Comparison of ENCODE assay signal across 16 mouse cellular contexts in genomic region chr9:62551531-62551930, GRCm38 (mm10).
"Had no signal": no experiment of that assay in that cellular context is flagged by ENCODE, and none has a peak within 500 bp of the region (broad histone marks: within the 10 kb centered on the region; RNA-seq: fewer than 3 reads in every experiment).

No protein-coding gene starts in this region.

- H3K9me3 ChIP-seq: liver, embryonic 13.5 days; midbrain, embryonic 13.5 days; stomach, embryonic 15.5 days had no signal

- H3K9ac ChIP-seq: liver, embryonic 13.5 days; lung, embryonic 14.5 days; midbrain, embryonic 13.5 days; stomach, embryonic 15.5 days had no signal

- ATAC-seq: midbrain, embryonic 13.5 days; midbrain, embryonic 16.5 days had no signal

- H3K4me1 ChIP-seq: liver, embryonic 13.5 days had no signal

- H3K4me3 ChIP-seq: layer of hippocampus, adult 2 months; left cerebral cortex, adult 2 months; liver, embryonic 13.5 days; midbrain, embryonic 13.5 days; stomach, embryonic 15.5 days had no signal

- DNase-seq: kidney, adult 9 months; kidney, postnatal 14 days; kidney, postnatal 4 days; layer of hippocampus, adult 9-11 months; layer of hippocampus, postnatal 36 days; liver, embryonic 13.5 days; lung, embryonic 14.5 days; right cerebral cortex, postnatal 25 days; spleen, adult 18-20 months; thymus, postnatal 25 days had no signal

- H3K4me2 ChIP-seq: liver, embryonic 13.5 days; lung, embryonic 14.5 days; midbrain, embryonic 13.5 days; stomach, embryonic 15.5 days had no signal

- H3K36me3 ChIP-seq: liver, embryonic 13.5 days; midbrain, embryonic 13.5 days; stomach, embryonic 15.5 days had no signal

- H3K27ac ChIP-seq: liver, embryonic 13.5 days; macrophage; midbrain, embryonic 13.5 days; stomach, embryonic 15.5 days had no signal

- H3K27me3 ChIP-seq: liver, embryonic 13.5 days; midbrain, embryonic 13.5 days; stomach, embryonic 15.5 days had no signal
